Mouse (Mus musculus) hindbrain, embryonic 11.5 days (tissue): ENCODE measurements at regions not wholly inside any gene's neighbourhood (a gene's known extent, or its start where the extent isn't known, plus 50 kb on each side); places are given as distances from the start of the nearest gene placed in this dataset.
A peak's percentile ranks its signal among the peaks of the same experiment; 100 is the strongest.

ENCODE experiments used
- ATAC-seq: fragments of 200-750 bp; cut with Nextera tagmentation; 2 replicates; pipeline ENCODE4 v1.8.0; 2017; ENCODE audit warnings: mild to moderate bottlenecking, moderate TSS enrichment, moderate library complexity; ENCODE audit not compliant: low FRiP score
- DNase-seq: peaks from one replicate; pipeline ENCODE4 v3.0.0-alpha.2; 2015; ENCODE audit warnings: low spot score
- H3K27ac ChIP-seq: fragments of 300-500 bp; sonication (generic); 2 replicates; pipeline ENCODE4 v1.5.1; 2014; ENCODE audit warnings: mild to moderate bottlenecking, low read depth, low read length
- H3K27me3 ChIP-seq: fragments of 300-500 bp; sonication (generic); 2 replicates; pipeline ENCODE4 v1.6.1; 2014; ENCODE audit warnings: mild to moderate bottlenecking, low read length, moderate library complexity, mixed read lengths; ENCODE audit not compliant: control insufficient read depth, insufficient read depth
- H3K36me3 ChIP-seq: fragments of 300-500 bp; sonication (generic); 2 replicates; pipeline ENCODE4 v1.6.1; 2014; ENCODE audit warnings: mild to moderate bottlenecking, low read length, moderate library complexity, mixed read lengths; ENCODE audit not compliant: control insufficient read depth, insufficient read depth
- H3K4me1 ChIP-seq: fragments of 300-500 bp; sonication (generic); replicated peaks from 2 replicates; pipeline ENCODE4 v1.6.1; 2014; ENCODE audit warnings: low read length, mixed read lengths; ENCODE audit not compliant: control insufficient read depth, insufficient read depth
- H3K4me2 ChIP-seq: fragments of 300-500 bp; sonication (generic); replicated peaks from 2 replicates; pipeline ENCODE4 v1.6.1; 2014; ENCODE audit warnings: mild to moderate bottlenecking, low read depth, low read length
- H3K4me3 ChIP-seq: fragments of 300-500 bp; sonication (generic); 2 replicates; pipeline ENCODE4 v1.5.1; 2014; ENCODE audit warnings: low read depth, low read length
- H3K9ac ChIP-seq: fragments of 300-500 bp; sonication (generic); 2 replicates; pipeline ENCODE4 v1.6.1; 2014; ENCODE audit warnings: low read depth, low read length
- H3K9me3 ChIP-seq: fragments of 300-500 bp; sonication (generic); 2 replicates; pipeline ENCODE4 v1.6.1; 2016; ENCODE audit warnings: low read length; ENCODE audit not compliant: control insufficient read depth
- WGBS: fragments of 180-500 bp; shearing (Covaris S2); extraction: QIAGEN DNeasy Blood & Tissue Kit; methylation state at CpG from one replicate; pipeline ENCODE4 v1.1.7; 2014; 5-methylcytosine and 5-hydroxymethylcytosine counted together

GRCm38 (mm10) chr1:128829536-128829935 lies 237.4 kb upstream of the Cxcr4 start:
- ATAC-seq (peak; percentile 11; the same call in 1 of the 2 replicates), DNase-seq (no peak)
- H3K27ac ChIP-seq = no peak overlapping the region
- H3K36me3 ChIP-seq = no peaks in the 10 kb centered on the region
- H3K9ac ChIP-seq = no peak overlapping the region
- no peaks in the 10 kb centered on the region for H3K4me1 ChIP-seq
- H3K4me2 ChIP-seq = no peak overlapping the region
- 42% methylated on average over 2 of the region's 2 CpGs for WGBS
- no peak overlapping the region for H3K4me3 ChIP-seq
- H3K27me3 ChIP-seq = no peaks in the 10 kb centered on the region
- no peaks in the 10 kb centered on the region for H3K9me3 ChIP-seq

GRCm38 (mm10) chr1:128826419-128826818 lies 234.3 kb upstream of the Cxcr4 start:
- Histone ChIP-seq H3K9ac (no peak overlapping the region), H3K9me3 (no peaks in the 10 kb centered on the region), H3K27me3 (no peaks in the 10 kb centered on the region), H3K27ac (no peak overlapping the region), H3K4me2 (no peak overlapping the region), H3K4me3 (no peak overlapping the region), H3K36me3 (no peaks in the 10 kb centered on the region), H3K4me1 (no peaks in the 10 kb centered on the region; the same call in 1 of the 2 replicates)
- WGBS = 86% methylated on average over 11 of the region's 11 CpGs
- no peak for DNase-seq
- ATAC-seq = no peak

GRCm38 (mm10) chr1:128824916-128825683 lies 233.0 kb upstream of the Cxcr4 start:
- WGBS = 75% methylated on average over 11 of the region's 11 CpGs
- Histone ChIP-seq H3K9me3 (no peaks in the 10 kb centered on the region; the same call in 1 of the 2 replicates), H3K36me3 (no peaks in the 10 kb centered on the region), H3K27me3 (no peaks in the 10 kb centered on the region), H3K4me3 (no peak overlapping the region), H3K9ac (no peak overlapping the region), H3K4me1 (no peaks in the 10 kb centered on the region; the same call in 1 of the 2 replicates), H3K27ac (no peak overlapping the region), H3K4me2 (no peak overlapping the region)
- DNase-seq (no peak), ATAC-seq (no peak)

GRCm38 (mm10) chr1:128824235-128824634 lies 232.1 kb upstream of the Cxcr4 start:
- H3K4me3 ChIP-seq = no peak overlapping the region
- H3K27ac ChIP-seq = no peak overlapping the region
- H3K4me1 ChIP-seq = no peaks in the 10 kb centered on the region; the same call in 1 of the 2 replicates
- H3K36me3 ChIP-seq = no peaks in the 10 kb centered on the region
- DNase-seq (peak; percentile 89), ATAC-seq (peak; percentile 58)
- H3K4me2 ChIP-seq = no peak overlapping the region
- no peaks in the 10 kb centered on the region for H3K27me3 ChIP-seq
- no peaks in the 10 kb centered on the region; the same call in 1 of the 2 replicates for H3K9me3 ChIP-seq
- 9% methylated on average over 8 of the region's 8 CpGs for WGBS
- H3K9ac ChIP-seq = no peak overlapping the region

GRCm38 (mm10) chr1:128821991-128822390 lies 229.9 kb upstream of the Cxcr4 start:
- no peak for DNase-seq
- no peaks in the 10 kb centered on the region; the same call in 1 of the 2 replicates for H3K4me1 ChIP-seq
- no peak overlapping the region for H3K4me2 ChIP-seq
- no peaks in the 10 kb centered on the region; the same call in 1 of the 2 replicates for H3K9me3 ChIP-seq
- H3K36me3 ChIP-seq = no peaks in the 10 kb centered on the region
- no peak for ATAC-seq
- H3K4me3 ChIP-seq = no peak overlapping the region
- H3K27me3 ChIP-seq = no peaks in the 10 kb centered on the region
- H3K9ac ChIP-seq = no peak overlapping the region
- H3K27ac ChIP-seq = no peak overlapping the region
- WGBS = 52% methylated on average over 6 of the region's 6 CpGs

GRCm38 (mm10) chr1:128820527-128820926 lies 228.4 kb upstream of the Cxcr4 start:
- Histone ChIP-seq H3K27me3 (no peaks in the 10 kb centered on the region), H3K4me2 (no peak overlapping the region), H3K9ac (no peak overlapping the region), H3K9me3 (no peaks in the 10 kb centered on the region; the same call in 1 of the 2 replicates), H3K4me1 (no peaks in the 10 kb centered on the region; the same call in 1 of the 2 replicates), H3K4me3 (no peak overlapping the region), H3K36me3 (no peaks in the 10 kb centered on the region), H3K27ac (no peak overlapping the region)
- 96% methylated on average over 1 of the region's 1 CpGs for WGBS
- DNase-seq = no peak
- no peak for ATAC-seq

GRCm38 (mm10) chr1:128819611-128820010 lies 227.5 kb upstream of the Cxcr4 start:
- Histone ChIP-seq H3K4me1 (no peaks in the 10 kb centered on the region; the same call in 1 of the 2 replicates), H3K27me3 (no peaks in the 10 kb centered on the region), H3K4me3 (no peak overlapping the region), H3K27ac (no peak overlapping the region), H3K4me2 (no peak overlapping the region), H3K9me3 (no peaks in the 10 kb centered on the region; the same call in 1 of the 2 replicates), H3K36me3 (no peaks in the 10 kb centered on the region), H3K9ac (no peak overlapping the region)
- 94% methylated on average over 6 of the region's 6 CpGs for WGBS
- no peak for DNase-seq
- ATAC-seq = no peak

- H3K27me3 ChIP-seq = no peaks in the 10 kb centered on the region
- H3K4me3 ChIP-seq = no peak overlapping the region
- no peaks in the 10 kb centered on the region for H3K36me3 ChIP-seq
- no peak overlapping the region for H3K27ac ChIP-seq
- no peak overlapping the region for H3K4me2 ChIP-seq
- no peak for DNase-seq
- ATAC-seq = no peak
- H3K9me3 ChIP-seq = no peaks in the 10 kb centered on the region
- 74% methylated on average over 5 of the region's 5 CpGs for WGBS
- H3K4me1 ChIP-seq = no peaks in the 10 kb centered on the region
- H3K9ac ChIP-seq = no peak overlapping the region
Measured at GRCm38 (mm10) chr1:128813379-128813778, 221.3 kb upstream of the Cxcr4 start.

- Histone ChIP-seq H3K4me1 (0 out of 2 replicates have a peak, but pooled peaks cover under 1% of the 10 kb centered on the region), H3K27ac (no peak overlapping the region), H3K9ac (no peak overlapping the region), H3K27me3 (no peaks in the 10 kb centered on the region), H3K4me2 (no peak overlapping the region), H3K36me3 (no peaks in the 10 kb centered on the region), H3K9me3 (no peaks in the 10 kb centered on the region), H3K4me3 (no peak overlapping the region)
- ATAC-seq = no peak
- no peak for DNase-seq
- WGBS = 85% methylated on average over 3 of the region's 3 CpGs
Measured at GRCm38 (mm10) chr1:128810860-128811259, 218.8 kb upstream of the Cxcr4 start.
